Mouse (Mus musculus) heart, adult 18-20 months (tissue): ENCODE measurements around the gene Irx3. TPM values are rescaled to one million over a fixed set of nuclear protein-coding genes. Genes with fewer than 3 reads are reported as not detected.

Experiments
- DNase-seq, 2 experiments: peaks; one replicate each; pipeline ENCODE4 v3.0.0; 2021 to 2022; ENCODE audit warnings: mixed read lengths in 1 of 2
- long read RNA-seq, 2 experiments: library from polyadenylated mRNA; stranded (forward); transcript quantifications; one replicate each; pipeline ENCODE4 v2.0.0; 2021
- total RNA-seq, 2 experiments: library from RNA; stranded (reverse); gene quantifications; 2 replicates each; pipeline ENCODE4 v1.2.3; 2021

The Irx3 gene
- 10 to 100 TPM; 21.2 to 26.3 TPM for total RNA-seq
- long read RNA-seq, experiment 1, transcript Irx3-202 (4 exons, 2,748 nt): major isoform, 22 of 28 reads
- long read RNA-seq, experiment 1, partial matches to known transcripts: 6 of 28 reads
- long read RNA-seq, experiment 1, other reads (novel, unspliced or antisense): 0 of 28 reads
- long read RNA-seq, experiment 2, transcript Irx3-202 (4 exons, 2,748 nt): major isoform, 11 of 15 reads
- long read RNA-seq, experiment 2, partial matches to known transcripts: 4 of 15 reads
- long read RNA-seq, experiment 2, other reads (novel, unspliced or antisense): 0 of 15 reads

- DNase-seq: peak; percentile 89 to 93
Measured at GRCm38 (mm10) chr8:91801839-91802238, at the start of gene Irx3. Irx3 (minus strand) TSS chr8:91802067.

- DNase-seq: no peak
Measured at GRCm38 (mm10) chr8:91851359-91851758, 49.5 kb upstream of the Irx3 start.

DNA sequence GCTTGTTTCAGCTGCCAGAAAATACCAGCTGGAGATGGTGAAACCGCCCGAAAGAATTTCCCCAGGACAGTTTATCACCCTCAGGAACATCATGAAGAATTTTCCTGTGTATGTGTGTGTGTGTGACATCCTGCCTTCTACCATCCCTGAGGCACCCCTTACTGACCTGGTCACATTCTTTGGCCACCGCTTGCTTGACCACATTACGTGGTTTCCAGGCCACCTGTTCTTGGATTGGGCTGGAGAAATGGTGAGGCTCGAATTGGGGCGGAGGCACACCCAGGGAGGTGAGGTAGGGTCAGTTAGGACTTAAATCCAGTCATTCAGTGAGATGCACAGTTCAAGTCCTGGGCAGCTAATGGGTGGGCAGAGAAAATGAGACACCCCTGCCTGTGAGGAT is 48.1 kb upstream of the Irx3 start:
- DNase-seq: no peak

DNA sequence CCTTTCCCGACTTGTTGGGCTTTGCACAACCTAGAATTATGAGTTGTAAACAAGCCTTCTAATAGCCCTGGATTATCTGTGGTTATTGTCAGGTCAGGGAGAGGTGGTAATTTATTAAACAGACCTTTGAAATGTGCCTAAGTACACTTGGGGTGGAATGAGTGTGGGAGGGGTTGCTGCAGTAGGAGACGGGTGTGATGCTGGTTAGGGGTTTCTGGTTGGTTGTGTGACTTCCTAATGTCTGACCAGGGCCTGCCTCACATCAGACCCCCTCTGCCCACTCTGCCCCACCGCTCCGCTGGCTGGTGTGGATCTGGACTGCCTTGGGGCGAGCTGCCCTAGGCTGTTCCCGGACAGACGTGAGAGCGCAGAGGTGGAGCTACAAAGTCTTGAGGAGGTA is 47.7 kb upstream of the Irx3 start:
- no peak for DNase-seq

DNA sequence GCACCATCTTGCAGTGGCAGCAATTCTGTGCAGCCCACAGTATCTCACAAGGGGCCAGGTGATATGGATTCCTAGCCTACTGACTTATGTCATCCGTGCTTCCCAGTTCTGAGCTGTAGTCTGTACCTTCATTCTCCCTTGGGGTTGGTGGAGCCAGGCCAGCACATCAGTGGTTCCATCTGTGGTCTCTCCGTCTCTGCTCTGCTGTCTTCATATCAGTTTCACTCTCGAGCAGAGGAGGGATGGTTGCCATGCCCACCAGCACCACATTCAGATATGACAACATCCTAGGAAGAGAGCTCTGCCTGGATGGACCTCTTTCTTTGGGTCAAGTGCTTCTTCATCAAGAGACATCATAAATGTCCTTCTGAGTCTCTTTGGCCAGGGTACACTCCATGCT is 43.8 kb upstream of the Irx3 start:
- no peak for DNase-seq

DNA sequence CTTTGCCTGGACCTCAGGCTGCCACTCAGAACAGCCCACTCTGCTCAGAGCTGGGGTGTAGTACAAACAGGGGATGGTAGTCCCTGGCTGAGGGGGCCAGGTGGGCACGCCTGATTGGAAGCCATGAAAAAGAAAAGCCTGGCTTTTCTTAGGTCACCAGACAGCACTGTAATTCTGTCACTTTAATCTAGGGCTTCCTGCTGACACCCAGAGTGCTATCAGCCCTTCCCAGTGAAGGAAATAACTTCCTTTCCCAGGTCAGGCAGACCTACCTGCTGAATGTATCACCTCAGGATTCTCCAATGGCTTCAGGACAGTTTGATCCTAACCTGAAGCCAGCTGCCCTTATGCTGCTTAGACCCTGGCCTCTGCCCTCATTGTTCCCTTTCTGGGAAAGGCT is 35.3 kb upstream of the Irx3 start:
- DNase-seq: no peak

- no peak for DNase-seq
Measured at GRCm38 (mm10) chr8:91836685-91837084, 34.8 kb upstream of the Irx3 start.

GRCm38 (mm10) chr8:91827661-91828060 is 25.8 kb upstream of the Irx3 start:
- DNase-seq: no peak

DNA sequence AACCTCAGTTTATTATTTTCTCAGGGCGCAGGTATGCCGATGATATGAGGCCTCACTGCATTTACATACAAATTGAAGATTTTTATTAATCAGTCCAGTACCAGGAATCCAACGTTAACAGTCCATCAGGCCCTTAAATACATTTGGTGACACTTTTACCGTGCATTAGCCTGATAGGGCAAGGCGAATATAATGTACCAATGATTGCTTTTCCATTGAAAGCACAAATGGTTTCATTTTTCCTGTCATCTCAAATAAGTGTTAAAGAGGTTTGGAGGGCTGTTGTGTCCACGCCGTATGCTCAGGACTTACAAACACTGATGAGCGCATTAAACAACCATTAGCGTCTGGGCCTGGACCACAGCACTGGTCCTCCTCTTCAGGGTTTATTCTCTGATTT is 25.3 kb upstream of the Irx3 start:
- no peak for DNase-seq

DNA sequence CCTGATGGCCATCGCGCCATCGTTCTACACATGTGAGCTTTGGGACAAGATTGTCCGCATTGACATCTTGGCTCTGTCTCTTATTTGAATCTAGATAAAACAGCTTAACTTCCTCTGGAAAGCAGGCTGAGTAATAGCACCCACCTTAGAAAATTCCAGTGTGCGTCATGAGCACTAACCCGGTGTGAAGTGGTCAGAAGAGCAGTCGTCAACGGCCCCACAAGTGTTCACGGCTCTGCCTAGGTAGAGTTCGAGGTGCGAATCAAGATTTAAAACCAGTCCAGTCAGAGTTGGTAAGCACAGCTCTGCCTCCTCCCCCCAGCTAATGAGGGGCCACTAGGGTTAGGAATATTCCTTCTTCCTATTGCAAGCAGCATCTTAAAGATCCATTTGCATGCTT is 21.5 kb upstream of the Irx3 start:
- no peak for DNase-seq

DNA sequence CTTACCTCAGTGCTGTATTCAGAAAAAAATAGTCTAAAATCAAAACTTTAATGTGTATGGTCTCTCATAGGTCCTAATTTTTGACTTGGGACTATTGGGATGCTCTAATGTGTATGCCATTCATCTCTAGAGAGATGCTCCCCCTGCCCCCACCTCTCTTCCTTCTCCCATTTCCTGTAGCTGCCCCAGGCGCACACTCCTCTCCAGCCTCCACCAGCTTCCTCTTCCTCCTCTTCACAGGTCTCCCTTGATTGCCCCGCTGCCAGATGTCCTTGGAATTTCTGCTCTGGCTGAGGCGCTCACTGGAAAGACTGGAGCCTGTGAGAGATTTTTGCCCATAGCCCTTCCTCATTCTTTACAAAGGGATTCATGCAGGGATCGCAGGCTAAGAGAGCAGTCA is 20.9 kb upstream of the Irx3 start:
- DNase-seq: no peak

DNA sequence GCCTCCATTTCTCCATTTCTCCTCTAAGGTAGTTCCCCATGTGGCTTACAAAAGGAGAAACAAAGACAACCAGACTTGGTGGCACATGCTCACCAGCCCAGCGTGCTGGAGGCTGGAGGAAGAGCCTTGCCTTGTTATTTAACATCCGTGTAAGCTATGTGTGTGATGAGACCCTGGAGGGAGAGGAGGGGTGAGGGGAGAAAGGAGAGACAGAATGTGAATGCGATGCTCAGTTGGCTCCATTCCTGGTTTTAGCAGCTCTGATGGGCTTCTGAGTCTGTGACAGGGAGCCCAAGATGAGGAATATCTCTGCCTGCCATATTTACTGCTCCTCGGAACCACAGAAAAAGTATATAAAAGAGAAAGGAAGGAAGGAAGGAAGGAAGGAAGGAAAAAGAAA is 20.1 kb upstream of the Irx3 start:
- DNase-seq: no peak

DNA sequence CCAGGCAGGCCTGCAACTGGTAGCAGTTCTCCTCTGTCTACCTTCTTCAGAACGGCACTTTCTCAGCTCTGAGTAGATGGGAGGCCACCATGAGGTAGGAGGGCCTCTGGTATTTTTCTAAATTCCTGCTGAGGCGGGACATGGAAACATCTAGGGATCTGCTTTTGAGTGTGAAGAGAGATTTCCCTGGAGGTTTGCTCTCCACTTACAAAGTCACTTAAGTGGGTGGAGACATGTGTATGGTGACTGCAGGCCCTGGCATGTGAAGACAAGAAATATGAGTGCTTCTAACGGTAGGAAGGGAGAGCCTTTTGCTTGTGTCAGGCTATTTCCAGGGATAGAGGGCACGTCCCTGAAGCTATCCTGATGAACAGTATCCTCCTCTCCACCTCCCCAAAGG is 17.9 kb upstream of the Irx3 start:
- DNase-seq: no peak

DNA sequence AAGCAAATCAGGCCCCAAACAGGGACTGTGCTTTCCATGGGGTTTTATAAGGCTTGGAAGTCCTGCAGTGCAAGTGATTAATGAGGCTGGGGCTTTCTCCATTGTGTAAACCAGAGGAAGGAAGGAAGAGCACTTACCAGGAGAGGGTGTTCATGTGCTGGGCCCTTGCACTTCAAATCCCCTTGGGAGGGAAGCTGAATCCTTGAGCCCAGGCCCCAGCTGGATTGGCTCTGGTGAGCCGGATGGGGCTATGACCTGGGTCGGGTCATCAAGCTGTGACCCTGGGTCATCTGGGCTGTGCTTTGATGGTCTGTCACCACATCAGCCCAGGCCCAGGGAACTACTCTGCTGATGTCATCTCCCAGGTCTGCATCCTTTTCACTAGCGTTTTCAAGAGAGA is 16.9 kb upstream of the Irx3 start:
- no peak for DNase-seq

- DNase-seq: peak; percentile 65 to 78
Measured at GRCm38 (mm10) chr8:91814106-91814505, 12.2 kb upstream of the Irx3 start.

DNA sequence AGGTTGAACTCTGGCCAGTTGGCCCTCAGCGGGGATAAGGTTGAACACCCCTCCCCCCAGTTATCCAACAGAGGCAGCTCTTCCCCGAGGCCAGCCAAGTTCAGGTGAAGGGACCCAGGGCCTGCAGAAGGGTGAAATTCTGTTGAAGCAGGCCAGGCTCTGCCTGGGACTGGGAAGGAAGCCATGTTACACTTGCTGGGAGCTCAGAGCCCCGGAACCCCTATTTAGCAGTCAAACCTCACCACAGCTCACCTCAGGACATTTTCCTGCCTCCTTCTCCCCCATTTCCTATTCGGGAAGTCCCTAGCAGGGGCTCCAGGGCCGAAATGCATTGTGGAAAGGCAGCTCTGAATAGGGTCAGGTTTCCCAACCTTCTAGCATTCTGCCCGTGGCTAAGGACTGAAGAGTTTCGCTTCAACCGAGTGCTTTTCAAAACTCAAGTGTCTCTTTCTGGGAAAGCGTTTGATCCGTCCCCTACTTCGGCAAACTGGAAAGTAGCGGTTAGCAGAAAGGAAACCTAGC is 4.9 kb upstream of the Irx3 start:
- no peak for DNase-seq

- DNase-seq: peak in 1 of 2 experiments; percentile 17
Measured at GRCm38 (mm10) chr8:91806084-91806719, 4.3 kb upstream of the Irx3 start.

DNA sequence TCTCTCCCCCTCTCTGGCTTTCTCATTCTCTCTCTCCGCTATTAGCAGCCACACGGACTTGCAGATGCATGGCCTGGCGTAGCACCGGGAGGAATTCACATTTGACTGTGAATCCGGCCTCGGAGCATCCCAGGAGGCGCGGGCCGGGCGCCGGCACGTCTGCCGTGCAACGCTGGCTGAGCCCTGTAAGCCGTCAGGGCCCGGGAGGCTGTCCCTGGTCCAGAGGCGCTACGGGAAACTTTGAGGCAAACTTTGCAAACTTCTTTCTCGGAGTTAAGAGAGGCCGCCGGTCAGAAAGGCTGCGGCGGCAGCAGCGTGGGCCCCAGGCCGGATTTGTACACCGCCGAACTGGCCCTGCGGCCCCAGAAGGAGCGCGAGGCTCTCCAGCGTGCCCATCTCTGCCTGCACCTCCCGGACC is 3.4 kb upstream of the Irx3 start:
- DNase-seq: peak; percentile 28 to 56

DNA sequence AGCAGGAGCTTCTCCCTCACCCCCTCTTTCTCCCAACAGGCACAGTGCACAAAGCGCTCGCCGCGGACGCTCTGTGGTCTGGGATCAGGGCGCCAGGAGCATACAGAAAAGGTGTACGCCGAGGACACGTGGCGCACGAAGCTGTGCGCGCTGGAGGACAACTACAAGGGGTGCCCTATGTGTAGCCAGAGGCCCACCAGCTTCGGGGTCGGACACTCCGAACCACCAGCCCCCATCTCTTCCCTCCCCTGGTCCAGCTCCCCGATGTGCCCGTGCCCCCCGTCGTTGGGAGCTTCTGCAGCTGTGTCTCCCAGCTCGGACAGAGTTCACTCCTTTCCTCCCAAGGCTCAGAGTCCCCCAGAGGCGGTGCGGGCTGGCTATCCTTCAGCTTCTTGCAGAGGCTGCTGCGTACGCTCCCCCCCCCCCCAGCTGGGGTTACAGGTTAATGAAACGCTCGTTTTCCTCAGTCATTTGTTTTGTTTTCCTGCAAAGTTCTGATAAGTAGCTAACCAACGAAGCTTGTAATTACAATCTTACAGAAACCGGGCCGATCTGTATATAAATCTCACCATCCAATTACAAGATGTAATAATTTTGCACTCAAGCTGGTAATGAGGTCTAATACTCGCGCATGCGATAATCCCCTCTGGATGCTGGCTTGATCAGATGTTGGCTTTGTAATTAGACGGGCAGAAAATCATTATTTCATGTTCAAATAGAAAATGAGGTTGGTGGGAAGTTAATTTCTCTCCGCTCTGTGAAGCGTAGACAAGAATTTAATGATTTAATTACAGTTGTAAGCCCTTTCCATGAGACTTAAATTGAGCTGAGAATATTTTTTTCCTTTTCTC is 2.8 kb upstream of the Irx3 start:
- no peak for DNase-seq

GRCm38 (mm10) chr8:91803515-91804402 is 1.9 kb upstream of the Irx3 start:
- peak in 1 of 2 experiments; percentile 15 for DNase-seq

DNA sequence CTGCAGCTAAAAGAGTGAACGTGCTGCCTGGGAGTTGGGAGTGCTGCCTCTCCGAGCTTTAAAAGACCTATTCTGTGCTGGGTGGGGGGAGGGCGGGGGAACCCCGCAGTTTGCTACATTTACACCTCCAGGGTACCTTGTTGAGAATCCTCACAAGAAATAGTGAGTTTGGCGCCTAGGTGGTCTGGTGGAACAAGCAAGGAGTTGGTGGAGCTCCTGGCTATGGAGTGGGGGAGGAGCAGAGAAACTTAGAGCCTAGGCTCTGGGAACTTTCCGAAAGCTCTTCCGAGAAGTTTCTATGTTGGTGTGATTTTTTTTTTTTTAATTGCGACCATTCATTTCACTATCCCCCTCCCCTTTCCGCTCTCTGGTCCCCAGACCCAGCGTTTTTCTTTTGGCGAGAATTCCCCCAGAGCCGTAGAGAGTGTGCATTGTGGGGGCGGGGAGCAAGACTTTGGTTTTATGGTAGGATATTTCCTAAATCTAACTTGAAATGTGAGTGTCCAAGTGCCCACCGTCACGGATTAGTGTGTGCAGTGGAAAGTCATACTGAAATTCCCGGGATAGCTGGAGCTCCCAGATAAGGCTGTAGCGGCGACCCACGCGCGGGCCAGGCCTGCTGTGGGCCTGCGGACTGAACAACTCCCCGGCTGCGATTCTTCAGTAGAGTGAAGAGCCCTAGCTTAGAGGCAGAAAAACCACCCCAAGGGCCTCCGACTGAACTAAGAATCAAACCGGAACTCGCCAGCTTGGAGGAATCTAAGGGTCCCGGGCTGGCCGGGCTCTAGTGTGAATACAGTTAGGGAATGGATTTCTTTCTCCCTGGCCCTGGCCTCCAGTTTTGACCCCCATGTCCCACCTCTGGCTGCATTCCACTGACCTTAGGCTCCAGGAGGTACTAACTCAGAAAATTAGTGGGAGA is 795 bp upstream of the Irx3 start:
- DNase-seq: peak in 1 of 2 experiments; percentile 25
